Mouse (Mus musculus): ENCODE data around the gene Atg4a. TPM values are rescaled to one million over a fixed set of nuclear protein-coding genes. Genes with fewer than 3 reads are reported as not detected.

The Atg4a gene
- polyA plus RNA-seq, 1 experiment: 4.6 TPM

- no peak overlapping the region for H3K4me3 ChIP-seq (ENCODE audit: low read depth, low read length)
- H3K27ac ChIP-seq (ENCODE audit: insufficient read depth, low read length): no peak overlapping the region
- H3K36me3 ChIP-seq (ENCODE audit: control insufficient read depth, insufficient read depth, low read length, poor library complexity, severe bottlenecking): no peaks in the 10 kb centered on the region
- no peaks in the 10 kb centered on the region for H3K9me3 ChIP-seq (replicated peaks; ENCODE audit: control insufficient read depth, insufficient read depth, low read length, poor library complexity, severe bottlenecking)
- H3K27me3 ChIP-seq (ENCODE audit: control insufficient read depth, insufficient read depth, low read length, poor library complexity, severe bottlenecking): no peaks in the 10 kb centered on the region
- no peak overlapping the region for H3K9ac ChIP-seq (ENCODE audit: low read depth, poor library complexity, severe bottlenecking)
- H3K4me1 ChIP-seq (ENCODE audit: control insufficient read depth, insufficient read depth, low read length): no peaks in the 10 kb centered on the region
- TF ChIP-seq CTCF (IDR thresholded peaks at IDR 0.05; ENCODE audit: low read depth, low read length) (no peak), POLR2A (IDR thresholded peaks at IDR 0.05; ENCODE audit: insufficient read depth, low read length) (no peak), EP300 (IDR thresholded peaks at IDR 0.05; ENCODE audit: insufficient read depth, low read depth, low read length) (no peak)
Measured at GRCm38 (mm10) chrX:141165067-141165466, 208.4 kb downstream of the Atg4a start.

DNA sequence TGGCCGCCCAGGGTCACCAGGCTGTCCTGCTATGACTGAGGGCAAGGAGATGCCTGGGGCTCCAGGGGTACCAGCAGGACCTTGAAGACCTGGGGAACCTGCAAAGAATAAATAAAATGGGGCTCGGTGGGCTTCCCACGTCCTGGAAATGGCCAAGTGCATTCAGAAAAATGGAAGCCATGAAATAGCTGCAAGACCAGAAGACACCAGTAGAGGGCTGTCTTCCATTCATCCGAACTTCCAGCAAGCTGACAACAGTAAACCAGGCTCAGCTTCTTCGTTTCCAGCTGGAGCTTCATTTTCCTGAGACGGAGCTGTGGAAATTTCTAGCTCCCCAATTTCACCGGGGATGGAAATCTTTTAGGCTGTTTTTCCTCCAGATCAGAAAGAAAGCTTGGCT is 218.6 kb downstream of the Atg4a start:
- H3K36me3 ChIP-seq (ENCODE audit: control insufficient read depth, insufficient read depth, low read length, poor library complexity, severe bottlenecking): no peaks in the 10 kb centered on the region
- no peaks in the 10 kb centered on the region for H3K9me3 ChIP-seq (replicated peaks; ENCODE audit: control insufficient read depth, insufficient read depth, low read length, poor library complexity, severe bottlenecking)
- H3K27ac ChIP-seq (ENCODE audit: insufficient read depth, low read length): no peak overlapping the region
- TF ChIP-seq EP300 (IDR thresholded peaks at IDR 0.05; ENCODE audit: insufficient read depth, low read depth, low read length) (no peak), POLR2A (IDR thresholded peaks at IDR 0.05; ENCODE audit: insufficient read depth, low read length) (no peak), CTCF (IDR thresholded peaks at IDR 0.05; ENCODE audit: low read depth, low read length) (no peak)
- H3K4me3 ChIP-seq (ENCODE audit: low read depth, low read length): no peak overlapping the region
- no peaks in the 10 kb centered on the region for H3K27me3 ChIP-seq (ENCODE audit: control insufficient read depth, insufficient read depth, low read length, poor library complexity, severe bottlenecking)
- H3K9ac ChIP-seq (ENCODE audit: low read depth, poor library complexity, severe bottlenecking): no peak overlapping the region
- no peaks in the 10 kb centered on the region for H3K4me1 ChIP-seq (ENCODE audit: control insufficient read depth, insufficient read depth, low read length)

DNA sequence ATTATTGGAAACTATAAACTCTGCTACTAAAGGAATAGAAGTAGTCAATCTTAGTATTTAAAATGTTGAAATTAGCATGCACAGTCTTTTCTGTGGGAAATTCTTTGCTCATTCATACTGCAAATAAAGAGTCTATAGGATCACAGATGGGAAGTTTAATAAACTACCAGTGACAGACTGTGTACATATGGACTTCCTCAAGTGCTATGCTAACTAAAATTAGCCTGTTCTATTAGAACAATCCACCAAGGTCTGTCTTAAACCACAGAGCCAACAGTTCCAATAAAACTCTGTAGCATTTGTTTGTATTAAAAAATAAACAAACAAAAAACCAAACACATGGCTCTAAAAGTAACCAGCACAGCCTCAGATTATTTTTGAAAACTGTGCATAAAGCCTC is 238.3 kb downstream of the Atg4a start:
- no peaks in the 10 kb centered on the region for H3K36me3 ChIP-seq (ENCODE audit: control insufficient read depth, insufficient read depth, low read length, poor library complexity, severe bottlenecking)
- no peaks in the 10 kb centered on the region for H3K9me3 ChIP-seq (replicated peaks; ENCODE audit: control insufficient read depth, insufficient read depth, low read length, poor library complexity, severe bottlenecking)
- no peak overlapping the region for H3K27ac ChIP-seq (ENCODE audit: insufficient read depth, low read length)
- H3K27me3 ChIP-seq (ENCODE audit: control insufficient read depth, insufficient read depth, low read length, poor library complexity, severe bottlenecking): no peaks in the 10 kb centered on the region
- no peaks in the 10 kb centered on the region for H3K4me1 ChIP-seq (ENCODE audit: control insufficient read depth, insufficient read depth, low read length)
- no peak overlapping the region for H3K9ac ChIP-seq (ENCODE audit: low read depth, poor library complexity, severe bottlenecking)
- H3K4me3 ChIP-seq (ENCODE audit: low read depth, low read length): no peak overlapping the region
- no peak for TF ChIP-seq EP300 (IDR thresholded peaks at IDR 0.05; ENCODE audit: insufficient read depth, low read depth, low read length)
- TF ChIP-seq POLR2A (IDR thresholded peaks at IDR 0.05; ENCODE audit: insufficient read depth, low read length): no peak
- TF ChIP-seq CTCF (IDR thresholded peaks at IDR 0.05; ENCODE audit: low read depth, low read length): no peak

DNA sequence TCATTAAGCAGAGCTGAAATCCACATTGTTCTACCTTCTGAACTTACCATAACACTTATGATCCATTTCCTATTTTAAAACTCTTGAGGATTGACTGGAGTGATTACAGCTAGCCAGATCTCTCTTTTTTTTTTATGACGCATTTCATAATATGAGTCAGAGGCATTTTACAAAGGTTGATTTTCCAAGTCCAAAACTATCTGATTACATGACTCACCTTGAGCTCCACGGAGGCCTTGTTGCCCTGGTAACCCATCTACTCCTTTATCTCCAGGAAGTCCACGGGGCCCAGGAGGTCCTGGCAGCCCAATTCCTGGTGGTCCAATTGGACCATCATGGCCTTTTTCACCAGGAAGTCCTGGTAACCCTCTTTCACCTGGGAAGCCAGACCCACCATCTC is 242.3 kb downstream of the Atg4a start:
- Histone ChIP-seq H3K4me1 (ENCODE audit: control insufficient read depth, insufficient read depth, low read length) (no peaks in the 10 kb centered on the region), H3K36me3 (ENCODE audit: control insufficient read depth, insufficient read depth, low read length, poor library complexity, severe bottlenecking) (no peaks in the 10 kb centered on the region), H3K9me3 (replicated peaks; ENCODE audit: control insufficient read depth, insufficient read depth, low read length, poor library complexity, severe bottlenecking) (no peaks in the 10 kb centered on the region), H3K9ac (ENCODE audit: low read depth, poor library complexity, severe bottlenecking) (no peak overlapping the region), H3K4me3 (ENCODE audit: low read depth, low read length) (no peak overlapping the region), H3K27ac (ENCODE audit: insufficient read depth, low read length) (no peak overlapping the region), H3K27me3 (ENCODE audit: control insufficient read depth, insufficient read depth, low read length, poor library complexity, severe bottlenecking) (no peaks in the 10 kb centered on the region)
- no peak for TF ChIP-seq POLR2A (IDR thresholded peaks at IDR 0.05; ENCODE audit: insufficient read depth, low read length)
- TF ChIP-seq EP300 (IDR thresholded peaks at IDR 0.05; ENCODE audit: insufficient read depth, low read depth, low read length): no peak
- TF ChIP-seq CTCF (IDR thresholded peaks at IDR 0.05; ENCODE audit: low read depth, low read length): no peak

DNA sequence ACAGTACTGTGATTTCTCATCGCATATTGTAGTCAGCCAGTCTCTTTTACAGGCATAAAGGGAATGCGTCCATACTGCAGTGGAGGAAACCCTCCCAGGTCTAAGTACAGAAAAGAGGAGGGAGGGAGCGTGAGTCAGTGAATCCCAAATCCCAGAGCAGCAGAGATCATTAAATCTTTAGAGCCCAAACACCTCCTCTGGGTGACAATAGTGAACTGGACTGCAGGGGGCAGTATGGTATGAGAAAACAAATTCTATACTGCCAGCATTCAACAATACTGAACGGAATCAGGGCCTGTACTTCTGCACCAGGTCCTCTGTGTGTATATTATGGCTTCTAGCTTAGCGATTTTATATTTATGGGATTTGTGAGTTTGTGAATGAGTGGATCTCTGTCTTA is 256.1 kb downstream of the Atg4a start:
- Histone ChIP-seq H3K9me3 (replicated peaks; ENCODE audit: control insufficient read depth, insufficient read depth, low read length, poor library complexity, severe bottlenecking) (no peaks in the 10 kb centered on the region), H3K27me3 (ENCODE audit: control insufficient read depth, insufficient read depth, low read length, poor library complexity, severe bottlenecking) (no peaks in the 10 kb centered on the region), H3K36me3 (ENCODE audit: control insufficient read depth, insufficient read depth, low read length, poor library complexity, severe bottlenecking) (no peaks in the 10 kb centered on the region), H3K9ac (ENCODE audit: low read depth, poor library complexity, severe bottlenecking) (no peak overlapping the region), H3K4me1 (ENCODE audit: control insufficient read depth, insufficient read depth, low read length) (no peaks in the 10 kb centered on the region), H3K27ac (ENCODE audit: insufficient read depth, low read length) (no peak overlapping the region), H3K4me3 (ENCODE audit: low read depth, low read length) (no peak overlapping the region)
- TF ChIP-seq EP300 (IDR thresholded peaks at IDR 0.05; ENCODE audit: insufficient read depth, low read depth, low read length) (no peak), CTCF (IDR thresholded peaks at IDR 0.05; ENCODE audit: low read depth, low read length) (no peak), POLR2A (IDR thresholded peaks at IDR 0.05; ENCODE audit: insufficient read depth, low read length) (no peak)

Other genes with a start within 250 kb of the Atg4a start
- 0.28 TPM in 1 of 2 replicates, not detected in the other for gene Tex13b, start 143.5 kb upstream of the Atg4a start, polyA plus RNA-seq (2011; ENCODE audit: insufficient read depth, insufficient read length, low read depth, missing spikeins)
- gene Vsig1, start 49.3 kb upstream of the Atg4a start, polyA plus RNA-seq (2011; ENCODE audit: insufficient read depth, insufficient read length, low read depth, missing spikeins): not detected in 2 replicates
- 25.8 and 27.6 TPM in 2 replicates for gene Psmd10, start 179 bp upstream of the Atg4a start, polyA plus RNA-seq (2011; ENCODE audit: insufficient read depth, insufficient read length, low read depth, missing spikeins)

Measured in ES-Bruce4 (cell line).